Mouse (Mus musculus) hematopoietic stem cell, adult 5-6 weeks (primary cell): ENCODE results near the gene Pam. TPM values are rescaled to one million over a fixed set of nuclear protein-coding genes. Genes with fewer than 3 reads are reported as not detected.
"Not testable (repeated sequence)": the region's sequence is repeated elsewhere in the genome, so short reads cannot be mapped to it uniquely, and the experiment has no call there.

ENCODE experiments used
- ATAC-seq, 2 experiments: fragments of 125-278 bp in 1 of 2; replicated peaks in 1 of 2; 2 replicates each; pipeline ENCODE4 v1.8.0; 2016 to 2017; ENCODE audit warnings: inconsistent platforms in 2 of 2, mild to moderate bottlenecking in 2 of 2, moderate number of reproducible peaks in 2 of 2, low read depth in 1 of 2, moderate TSS enrichment in 1 of 2; ENCODE audit not compliant: low FRiP score in 2 of 2, poor library complexity in 2 of 2, severe bottlenecking in 2 of 2, insufficient read depth in 1 of 2, low TSS enrichment in 1 of 2
- total RNA-seq: library from RNA; stranded (forward); fragments of 172-1452, 232-1000 nt; gene quantifications from 2 replicates; pipeline ENCODE4 v1.2.3, GENCODE M21; 2017

Gene Pam
- total RNA-seq, 1 experiment from 2014 or later, result 45.2 TPM

DNA sequence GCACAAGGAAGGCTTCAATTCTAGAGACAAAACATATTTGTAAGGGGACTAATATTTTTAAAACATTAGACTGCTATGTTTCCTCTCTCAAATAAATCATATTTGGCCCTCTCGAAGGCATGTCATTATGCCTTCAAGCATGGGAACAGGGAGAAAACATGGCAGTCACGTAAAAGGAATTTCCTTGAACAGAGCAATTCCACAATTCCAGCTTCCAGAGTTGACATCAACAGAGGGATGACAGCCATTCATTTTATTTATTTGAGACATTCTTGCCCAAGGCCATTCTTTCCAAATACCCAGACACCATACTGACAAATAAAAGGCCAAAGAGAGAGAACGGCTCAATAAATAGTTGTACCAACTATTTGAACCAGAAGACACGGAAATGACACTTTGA lies 136.7 kb downstream of the Pam start:
- no peak for ATAC-seq

DNA sequence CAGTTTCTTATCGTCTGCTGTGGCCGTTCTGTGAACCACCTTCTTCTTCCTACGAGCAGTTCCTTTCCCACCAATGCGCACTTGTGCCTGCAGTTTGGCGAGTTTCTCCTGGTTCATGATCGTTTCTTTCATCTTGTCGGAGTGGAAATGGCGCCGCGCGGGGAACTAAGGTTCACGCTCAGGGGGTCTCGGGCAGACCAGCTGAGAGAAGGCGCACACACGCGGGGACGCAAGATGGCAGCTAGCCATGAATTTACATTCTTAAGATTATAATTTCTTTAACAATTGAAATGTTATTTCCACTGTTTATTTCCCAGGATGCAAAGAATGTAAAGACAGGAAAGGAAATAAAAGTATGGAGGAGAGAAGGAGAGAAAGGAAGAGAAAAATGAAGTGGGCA lies 146.2 kb downstream of the Pam start:
- ATAC-seq, result not testable (repeated sequence)

DNA sequence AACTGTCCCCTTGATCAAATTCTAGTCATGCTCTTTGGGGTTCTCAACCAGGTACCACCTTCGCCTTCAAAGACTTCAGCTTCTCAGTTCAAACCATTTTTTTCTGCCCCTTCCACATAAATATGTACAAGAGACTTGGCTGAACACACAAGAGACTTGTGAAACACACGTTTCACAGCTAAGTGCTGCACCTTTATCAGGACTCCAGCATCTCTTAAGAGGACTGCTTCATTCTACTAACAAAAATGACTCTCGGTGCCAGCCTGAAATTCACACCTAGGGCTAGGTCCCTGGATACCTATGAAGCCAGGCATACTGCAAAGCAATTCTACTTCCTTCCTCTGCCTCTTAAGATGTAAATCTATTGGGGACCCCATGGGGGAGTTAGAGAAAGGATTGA lies 148.3 kb downstream of the Pam start:
- no peak for ATAC-seq

DNA sequence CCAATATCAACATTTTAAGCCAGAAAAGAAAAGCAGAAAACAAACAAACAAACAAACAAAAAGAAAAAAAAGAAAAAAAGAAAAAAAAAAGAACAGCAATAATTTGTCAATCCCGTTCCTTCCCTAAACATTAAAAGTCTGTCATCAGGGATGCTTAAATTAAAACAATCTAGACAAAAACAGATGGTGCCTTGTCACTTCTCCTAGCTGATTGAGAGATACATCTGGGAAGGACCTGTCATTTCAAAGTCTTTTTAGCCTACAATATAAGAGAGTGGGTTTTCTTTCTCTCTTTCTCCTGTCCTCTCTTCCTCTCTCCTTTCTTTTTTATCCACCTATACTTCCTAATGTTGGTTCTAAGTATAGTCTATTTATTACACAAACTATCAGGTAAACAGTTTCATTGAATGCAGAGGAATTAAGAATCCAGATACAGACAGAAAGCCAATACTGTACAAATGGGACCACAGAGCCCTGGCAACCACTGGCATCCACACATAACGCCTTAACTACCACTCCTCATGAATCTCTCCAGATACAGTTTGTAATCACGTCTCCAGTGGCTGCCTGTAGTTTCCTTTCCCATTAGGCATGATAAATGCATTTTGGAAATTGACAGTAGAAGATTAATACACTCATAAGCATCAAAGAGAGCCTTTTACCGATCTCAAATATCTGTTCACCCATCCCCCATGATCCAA lies 151.4 kb downstream of the Pam start:
- ATAC-seq, result no peak

DNA sequence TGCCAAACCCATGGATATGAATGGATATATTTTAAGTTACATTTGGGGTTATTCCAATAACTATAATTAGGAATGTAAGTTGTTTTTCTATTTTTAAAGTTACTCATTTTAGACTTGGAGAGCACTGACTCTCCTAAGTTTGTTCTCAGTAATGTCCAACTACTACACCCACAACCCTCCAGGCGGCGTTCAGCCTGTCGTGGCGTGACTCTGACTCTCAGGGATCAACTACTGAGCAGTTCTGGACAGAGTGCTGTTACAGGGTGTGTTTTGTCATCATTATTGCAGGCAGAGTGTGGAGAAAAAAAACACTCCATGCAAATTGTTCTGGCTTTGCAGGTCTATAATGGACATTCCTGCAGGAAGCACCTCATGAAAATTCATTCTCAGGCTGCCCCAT lies 152.0 kb downstream of the Pam start:
- no peak for ATAC-seq

DNA sequence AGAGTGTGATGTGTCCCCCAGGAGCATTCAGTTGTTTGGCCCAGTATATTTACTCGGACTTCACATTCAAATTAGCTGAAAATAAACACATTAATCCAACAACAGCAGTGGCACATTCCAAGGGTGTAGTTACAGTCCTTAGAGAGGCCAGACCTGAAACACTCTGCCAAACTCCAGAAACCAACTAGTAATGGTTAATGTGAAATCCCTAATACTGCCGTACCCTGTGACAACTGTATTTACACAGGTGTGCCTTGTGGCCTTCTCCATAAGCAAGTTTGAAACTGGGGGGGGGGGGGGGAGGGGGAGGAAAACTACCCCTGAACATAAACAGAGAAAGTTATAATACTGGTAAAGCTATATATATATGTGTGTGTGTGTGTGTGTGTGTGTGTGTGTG lies 152.5 kb downstream of the Pam start:
- no peak for ATAC-seq

DNA sequence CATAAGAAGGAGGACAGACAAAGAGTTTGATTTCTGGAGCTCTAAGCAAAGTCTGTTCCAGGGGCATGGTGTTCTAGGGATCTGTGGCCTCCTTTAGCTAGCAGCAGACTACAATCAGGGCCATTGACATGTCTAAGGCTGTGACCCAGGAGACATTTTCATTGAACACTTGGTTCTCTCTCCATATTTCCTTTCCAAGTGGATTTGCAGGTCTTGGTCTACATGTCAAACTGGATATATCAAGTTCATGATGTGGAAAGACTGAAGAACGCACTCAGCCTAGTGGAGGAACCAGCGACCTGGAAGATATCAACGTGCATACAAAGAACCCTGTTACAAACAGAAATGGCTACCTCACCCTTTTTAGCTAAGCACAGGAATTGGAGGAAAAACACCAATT lies 156.9 kb downstream of the Pam start:
- no peak for ATAC-seq

DNA sequence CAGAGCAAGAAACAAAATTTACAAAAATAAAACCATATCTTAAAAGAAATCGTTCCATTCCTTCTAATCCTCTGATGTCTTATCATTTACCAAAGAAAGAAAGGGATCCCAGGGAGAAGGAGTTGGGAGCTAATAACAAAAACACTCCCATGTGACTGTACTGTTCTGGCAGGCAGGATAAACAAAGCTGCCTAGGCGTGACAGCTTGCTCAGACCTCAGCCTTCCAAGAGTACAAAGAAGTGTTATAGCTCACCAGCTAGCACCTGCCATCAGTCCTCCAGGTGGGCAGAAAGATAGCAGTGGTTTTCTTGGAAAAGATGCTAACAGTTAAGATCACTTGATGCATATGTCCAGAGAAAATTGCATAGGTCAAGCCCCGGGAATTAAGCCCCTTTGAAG lies 157.4 kb downstream of the Pam start:
- no peak for ATAC-seq

DNA sequence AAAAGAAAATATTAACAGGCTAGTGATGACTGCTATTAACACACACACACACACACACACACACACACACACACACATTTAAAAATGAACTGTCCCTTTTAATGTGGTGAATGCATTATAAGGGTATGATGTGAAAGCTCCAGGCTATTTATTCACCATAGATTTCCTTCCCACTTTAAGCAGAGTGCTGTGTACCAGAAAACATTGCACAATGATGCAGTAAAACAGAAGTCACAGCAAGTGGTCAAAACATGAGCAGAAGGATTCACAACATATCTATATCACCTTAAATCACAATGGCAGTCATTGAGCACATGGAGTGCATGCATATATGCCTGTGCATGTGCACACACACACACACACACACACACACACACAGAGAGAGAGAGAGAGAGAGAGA lies 160.5 kb downstream of the Pam start:
- no peak for ATAC-seq

DNA sequence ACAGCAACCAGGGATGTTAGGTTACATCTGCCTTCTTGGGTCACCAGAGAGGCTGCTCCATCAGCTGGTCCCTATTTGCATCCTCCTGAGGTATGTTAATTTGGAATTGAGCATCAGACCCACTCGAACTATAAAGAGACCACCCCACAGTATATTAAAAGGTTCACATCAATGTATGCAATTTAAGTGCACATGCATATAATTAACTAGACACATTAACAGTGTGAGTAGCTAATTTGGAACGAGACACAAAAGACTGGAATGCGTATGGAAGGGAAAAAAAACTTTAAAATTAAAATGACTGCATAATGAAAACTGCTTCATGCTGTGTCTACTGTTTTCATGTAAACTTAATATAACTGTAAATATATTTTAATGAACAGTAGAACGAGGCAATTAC lies 164.2 kb downstream of the Pam start:
- ATAC-seq, result no peak

DNA sequence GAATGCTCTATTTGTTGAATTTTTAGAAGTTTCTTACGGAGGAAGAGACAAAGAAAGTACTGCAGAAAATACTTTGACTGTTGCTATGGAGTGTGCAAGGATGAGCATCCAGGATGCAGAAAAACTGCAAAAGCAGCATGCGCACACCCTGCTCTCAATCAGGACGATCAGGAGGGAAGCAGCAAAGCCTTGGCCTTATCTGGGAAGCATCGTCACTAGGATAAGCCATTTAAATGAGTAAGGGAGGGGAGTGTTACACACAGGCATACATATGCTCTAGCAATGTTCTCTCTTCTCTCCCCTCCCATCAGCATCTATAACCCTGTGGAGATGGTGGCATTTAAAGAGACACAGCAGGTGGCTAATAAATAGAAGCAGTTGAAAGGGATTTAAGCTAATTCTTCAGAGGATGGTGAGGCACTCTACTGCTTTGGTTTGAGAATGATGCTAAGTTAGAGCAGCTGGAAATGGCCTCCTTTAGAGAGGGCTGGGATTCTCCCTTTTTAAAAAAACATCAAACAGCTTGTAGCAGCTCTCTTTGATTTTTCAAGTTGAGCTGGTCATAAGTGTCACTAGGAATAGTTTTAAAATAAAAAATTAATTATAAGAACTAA lies 165.9 kb downstream of the Pam start:
- ATAC-seq, result no peak

DNA sequence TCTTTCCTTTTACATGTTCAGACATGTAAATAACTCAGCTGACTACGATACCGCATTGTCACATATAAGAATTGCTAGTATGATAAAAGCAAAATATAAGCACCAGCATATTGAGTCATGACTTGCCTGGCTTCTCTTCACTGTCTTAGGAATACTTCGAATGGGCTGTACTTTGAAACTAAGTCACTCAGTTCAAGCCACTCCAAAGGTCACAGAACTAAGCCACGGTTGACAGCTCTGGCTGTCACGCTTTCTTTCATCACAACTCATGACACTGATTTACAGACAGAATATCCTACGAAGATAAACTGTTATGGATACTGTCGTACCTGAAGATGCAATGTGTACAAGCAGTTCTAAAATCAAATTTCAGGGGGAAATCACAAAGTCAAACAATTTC lies 168.7 kb downstream of the Pam start:
- no peak for ATAC-seq

DNA sequence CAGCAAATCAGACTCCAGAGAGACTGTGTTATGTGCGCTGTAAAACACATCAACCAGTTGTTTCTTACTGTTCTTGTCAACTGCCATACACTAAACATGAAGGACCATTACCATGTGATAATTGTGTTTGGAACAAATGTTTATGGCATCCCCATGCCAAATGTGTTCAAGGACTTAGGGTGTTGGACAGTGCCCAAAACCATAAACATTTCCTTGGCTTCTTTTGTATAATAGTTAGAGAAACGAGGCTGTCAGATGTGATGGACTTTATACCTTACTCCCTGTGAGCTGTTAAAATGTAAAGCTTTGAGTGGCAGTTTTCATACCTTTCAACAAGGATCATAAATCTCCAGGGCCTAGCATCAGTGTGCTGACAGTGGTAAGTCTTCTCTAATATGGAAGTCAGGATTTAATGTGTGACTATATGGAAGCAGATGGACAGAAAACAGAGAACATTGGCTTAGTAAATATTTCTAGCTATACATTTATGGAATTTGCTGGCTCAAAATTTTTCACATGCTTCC lies 169.4 kb downstream of the Pam start:
- ATAC-seq, result no peak

DNA sequence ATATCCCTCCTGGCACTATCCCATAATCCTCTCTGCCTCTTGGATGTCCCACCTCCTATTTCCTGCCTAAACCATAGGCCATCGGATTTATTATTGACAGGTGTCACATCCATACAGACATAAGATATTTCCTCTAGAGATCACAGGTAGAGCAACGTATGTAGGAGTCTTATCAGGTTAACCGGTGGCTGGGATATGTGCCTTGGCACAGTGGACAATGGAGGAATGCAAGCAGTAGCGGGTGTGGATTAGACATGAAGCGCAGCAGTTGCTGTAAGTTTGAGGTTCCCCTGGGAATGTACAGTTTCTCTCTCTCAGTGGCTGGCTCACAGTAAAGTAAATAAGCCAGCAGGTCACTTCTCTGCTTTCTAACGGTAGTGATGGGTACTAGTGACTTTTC lies 173.1 kb downstream of the Pam start:
- ATAC-seq, result no peak

DNA sequence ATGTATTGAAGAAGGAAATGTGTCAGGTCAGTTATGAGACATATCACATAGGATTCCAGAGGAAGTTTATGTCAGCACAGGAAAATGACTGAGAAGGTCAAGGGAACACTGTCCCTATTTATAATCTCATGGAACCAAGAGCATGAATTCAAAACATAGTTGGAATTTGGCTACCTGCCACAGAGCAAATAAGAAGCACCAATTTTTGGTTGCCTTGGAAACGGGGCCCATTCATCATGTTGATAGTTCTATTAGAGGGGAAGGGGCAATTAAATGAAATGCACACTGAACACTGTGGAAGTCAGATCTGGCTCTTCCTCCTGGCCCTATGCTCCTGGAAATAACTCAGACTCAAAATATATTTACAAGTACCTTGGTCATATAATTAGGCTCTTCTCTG lies 173.6 kb downstream of the Pam start:
- ATAC-seq, result no peak

DNA sequence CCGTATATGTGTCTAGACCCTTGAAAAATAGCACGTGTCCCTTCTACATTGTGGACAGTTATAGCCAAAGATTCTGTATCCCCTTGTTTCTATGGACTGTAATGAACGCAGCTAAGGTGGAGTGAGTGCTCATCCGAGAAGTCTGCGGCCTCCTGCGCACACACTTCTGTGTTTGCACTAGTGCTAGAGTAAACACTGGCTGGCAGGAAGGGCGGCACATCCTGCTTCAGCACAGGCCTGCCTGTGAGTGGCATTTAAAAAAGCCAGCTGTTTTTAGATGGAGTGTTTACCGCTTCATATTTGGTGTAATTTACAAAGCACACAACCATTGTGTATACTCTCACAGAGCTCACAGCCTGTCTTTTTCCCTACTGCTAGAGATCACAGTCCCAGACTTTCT lies 177.0 kb downstream of the Pam start:
- peak; percentile 68 to 77 for ATAC-seq

DNA sequence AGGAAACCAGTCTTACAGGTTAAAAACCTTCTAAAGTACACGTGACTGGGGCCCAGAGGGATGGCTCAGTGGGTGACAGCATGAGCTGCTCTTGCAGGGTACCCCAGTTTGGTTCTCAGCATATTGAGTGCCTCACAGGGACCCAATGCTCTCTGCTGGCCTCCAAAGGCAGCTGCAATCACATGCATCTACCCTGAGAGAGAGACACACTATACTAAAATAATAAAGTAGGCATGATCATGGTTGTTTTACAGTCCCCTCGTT lies 178.5 kb downstream of the Pam start:
- no peak for ATAC-seq

DNA sequence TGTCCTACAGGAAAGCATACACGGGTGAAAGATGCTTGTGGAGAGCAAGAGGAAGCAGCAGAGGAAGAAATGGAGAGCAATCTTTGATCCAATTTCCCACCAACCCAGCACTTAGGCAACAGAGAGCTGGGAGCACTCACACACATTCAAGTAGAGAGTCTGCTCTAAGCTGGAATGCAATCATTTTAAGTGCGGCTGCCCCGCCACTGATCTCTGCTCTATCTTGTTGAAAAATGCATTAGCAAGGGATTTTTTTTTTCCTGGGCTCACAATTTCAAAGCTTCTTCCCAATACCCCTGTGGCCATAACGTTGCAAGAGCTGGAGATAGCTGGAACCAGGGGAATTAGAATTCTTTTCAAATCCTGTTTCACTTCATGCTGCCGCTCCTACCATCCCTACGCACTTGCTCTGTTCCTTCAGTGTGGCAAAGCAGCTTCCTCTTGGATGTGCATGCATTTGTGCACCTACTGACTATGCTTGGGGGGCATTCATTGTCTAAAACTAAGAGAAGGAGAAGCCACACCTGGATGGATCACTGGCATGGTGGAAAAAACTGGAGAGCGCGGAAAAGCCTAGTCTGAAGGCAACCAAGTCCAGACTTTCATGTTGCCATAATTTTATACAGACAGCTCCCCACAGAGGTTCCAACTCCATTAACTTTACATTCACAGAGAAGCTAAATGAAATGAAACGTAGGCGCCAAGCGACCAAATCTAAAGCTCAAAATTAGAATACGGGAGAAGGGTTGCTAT lies 179.1 kb downstream of the Pam start:
- no peak for ATAC-seq

DNA sequence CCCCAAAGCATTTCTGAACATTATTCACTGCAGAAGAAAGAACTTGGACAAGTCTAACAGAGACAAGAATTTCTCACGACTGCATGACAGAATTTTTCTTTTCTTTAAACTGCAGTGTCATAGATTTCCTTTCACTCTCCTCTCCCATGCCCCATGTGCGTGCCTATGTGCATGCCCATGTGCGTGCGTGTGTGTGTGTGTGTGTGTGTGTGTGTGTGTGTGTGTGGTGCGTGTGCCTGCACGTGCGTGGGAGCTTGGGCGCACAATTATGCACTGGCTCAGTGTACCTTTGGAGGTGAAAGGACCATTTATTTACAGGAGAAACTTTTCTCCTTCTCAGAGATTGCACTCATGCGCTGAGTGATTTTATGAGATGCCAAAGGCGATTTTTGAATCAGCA lies 179.7 kb downstream of the Pam start:
- ATAC-seq, result no peak
